Mouse (Mus musculus) R1 (cell line): ENCODE measurements around the gene Pik3ip1.

ENCODE experiments used
- DNase-seq: peaks from one replicate; pipeline ENCODE4 v3.0.0-alpha.2; 2018; ENCODE audit warnings: low read depth, low spot score

Pik3ip1 gene

DNA sequence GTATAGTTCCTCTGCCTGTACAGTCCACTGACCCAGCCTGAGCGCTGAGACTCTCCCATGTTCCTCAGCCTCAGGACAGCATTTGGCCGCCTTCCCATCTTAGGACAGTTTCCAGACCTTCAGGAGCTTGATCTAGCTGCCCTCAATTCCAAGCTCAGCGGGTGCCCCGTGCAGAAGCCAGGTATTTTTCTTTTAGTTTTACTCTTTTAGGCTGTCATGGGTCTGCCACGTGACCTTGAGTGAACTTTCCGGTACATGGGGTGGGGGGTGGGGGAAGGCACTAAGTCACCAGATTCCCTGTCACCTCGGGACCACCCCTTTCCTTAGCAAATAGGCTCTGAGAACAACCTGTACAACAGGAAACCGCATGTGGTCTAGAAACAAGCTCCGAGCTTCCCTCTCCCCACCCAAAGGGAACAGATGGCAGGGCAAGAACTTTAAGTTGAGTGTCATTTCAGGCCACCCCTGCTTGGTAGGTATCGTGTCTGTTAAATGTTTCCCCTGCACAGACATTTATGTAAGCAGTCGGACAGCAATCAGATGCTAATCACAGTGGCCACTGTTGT, 5.5 kb downstream of the Pik3ip1 start:
- DNase-seq: peak; percentile 61

DNA sequence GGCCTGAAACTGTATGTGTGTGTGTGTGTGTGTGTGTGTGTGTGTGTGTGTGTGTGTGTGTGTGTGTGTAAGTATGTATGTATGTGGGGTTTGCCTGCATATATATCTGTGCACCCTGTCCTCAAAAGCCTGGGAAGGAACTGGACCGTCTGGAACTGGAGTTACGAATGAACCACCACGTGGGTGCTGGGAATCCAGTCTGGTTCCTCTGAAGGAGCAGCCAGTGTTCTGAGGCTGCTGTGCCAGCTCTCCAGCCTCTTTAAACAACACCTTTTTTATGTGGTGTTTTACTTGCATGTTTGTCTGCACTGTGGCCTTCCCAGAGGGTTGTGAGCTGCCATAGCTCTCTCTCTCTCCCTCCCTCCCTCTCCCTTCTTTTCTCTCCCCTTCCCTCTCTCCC, 6.4 kb downstream of the Pik3ip1 start:
- no peak for DNase-seq

DNA sequence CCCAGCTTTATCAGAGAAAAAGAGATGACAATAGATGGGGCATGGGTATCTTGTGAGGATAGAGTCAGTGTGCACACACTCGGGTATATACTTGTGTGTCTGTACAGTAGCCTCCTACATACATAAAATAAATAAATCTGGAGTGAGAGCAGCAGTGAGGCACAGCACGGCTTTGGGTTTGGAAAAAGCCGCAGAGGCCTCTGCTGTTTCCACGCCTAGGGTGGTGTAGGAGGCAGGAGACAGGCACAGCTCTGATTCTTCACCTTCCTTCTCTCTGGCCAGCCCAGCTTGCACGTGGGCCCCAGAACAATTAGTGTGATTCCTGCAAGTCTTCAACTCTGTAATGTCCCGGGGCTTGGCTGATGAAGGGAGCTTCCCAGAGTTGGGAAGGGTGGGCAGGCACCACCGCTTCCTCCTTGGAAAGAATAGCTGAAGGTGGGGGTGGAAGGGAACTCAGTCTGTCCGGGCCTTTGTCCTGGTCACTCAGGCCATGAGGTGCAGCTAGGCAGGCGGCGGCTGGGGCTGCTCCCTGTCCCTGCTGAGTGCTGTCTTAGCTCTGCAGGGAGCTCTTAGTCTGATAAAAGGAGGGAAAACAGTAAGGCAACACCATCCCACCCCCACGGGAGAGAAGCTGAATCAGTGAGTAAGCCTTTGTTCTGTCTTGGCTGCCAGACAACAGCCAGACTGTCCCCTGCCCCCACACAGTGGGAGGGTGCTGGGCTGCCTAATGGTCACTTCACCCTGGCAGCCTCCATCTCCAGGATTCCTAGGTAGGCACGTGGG, 7.2 kb downstream of the Pik3ip1 start:
- peak; percentile 78 for DNase-seq

DNA sequence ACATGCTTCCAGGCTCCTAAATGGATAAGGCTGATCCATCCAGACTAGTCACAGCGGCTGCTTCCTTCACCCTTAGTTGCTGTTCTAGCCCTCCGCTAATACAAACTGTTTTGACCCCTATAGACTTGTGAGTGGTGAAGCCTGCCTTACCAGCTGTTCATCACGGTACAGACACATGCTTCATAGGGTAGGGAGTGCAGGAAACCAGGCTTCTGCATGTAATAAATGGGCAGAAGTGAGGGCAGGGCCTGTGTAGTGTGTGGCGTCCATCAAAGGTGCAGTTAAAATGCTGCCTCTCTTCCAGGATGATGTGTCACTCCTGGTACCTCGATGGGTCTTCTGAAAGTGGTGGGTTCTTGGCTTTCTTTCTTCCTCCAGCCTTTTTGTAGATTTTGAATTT, 7.8 kb downstream of the Pik3ip1 start:
- no peak for DNase-seq

GRCm38 (mm10) chr11:3341476-3341875, 11.3 kb downstream of the Pik3ip1 start:
- no peak for DNase-seq

- DNase-seq: no peak
Measured at GRCm38 (mm10) chr11:3344916-3345315, 14.7 kb downstream of the Pik3ip1 start.

- DNase-seq: no peak
Measured at GRCm38 (mm10) chr11:3346351-3346750, 16.1 kb downstream of the Pik3ip1 start.

GRCm38 (mm10) chr11:3347091-3347834, 17.1 kb downstream of the Pik3ip1 start:
- DNase-seq: peak; percentile 94

GRCm38 (mm10) chr11:3347835-3348195, 17.6 kb downstream of the Pik3ip1 start:
- peak; percentile 91 for DNase-seq

DNA sequence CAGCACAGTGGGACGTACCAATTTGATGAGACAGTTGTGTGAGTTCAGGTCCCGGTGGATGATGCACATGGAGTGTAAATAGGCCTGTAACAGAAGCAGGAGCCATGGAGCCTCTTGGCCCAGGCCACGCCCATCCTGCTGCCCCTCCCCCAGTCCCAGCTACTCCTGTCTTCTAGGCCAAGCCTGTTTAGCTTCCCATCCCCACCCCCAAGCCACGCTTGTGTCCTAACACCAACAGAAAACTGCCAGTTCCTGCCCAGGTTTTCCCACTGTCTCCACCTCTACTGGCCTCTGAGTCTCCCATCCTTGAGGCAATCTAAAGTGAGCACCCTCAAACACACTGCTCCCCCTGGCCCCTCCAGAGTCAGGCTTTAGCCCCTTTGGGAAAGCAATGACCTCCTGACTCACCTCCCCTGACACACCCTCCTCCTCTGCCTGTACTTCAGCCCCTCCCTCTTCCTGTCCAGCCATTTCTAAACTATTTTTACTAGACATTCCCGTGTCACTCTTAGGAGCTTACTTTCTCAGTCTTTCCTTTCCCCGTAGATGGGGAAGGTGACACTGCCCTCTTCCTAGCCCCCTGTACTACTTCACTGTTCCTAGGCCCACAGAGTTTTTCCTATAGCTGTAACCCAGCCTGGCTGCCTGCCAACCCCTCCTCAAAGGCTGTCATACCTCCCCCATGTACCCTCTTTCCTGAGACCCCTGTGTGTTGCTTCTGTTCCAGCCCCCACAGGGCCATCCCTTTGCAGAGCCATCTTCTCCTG, 18.6 kb downstream of the Pik3ip1 start:
- DNase-seq: peak; percentile 97

- DNase-seq: peak; percentile 54
Measured at GRCm38 (mm10) chr11:3349343-3349695, 19.1 kb downstream of the Pik3ip1 start.

GRCm38 (mm10) chr11:3352131-3352530, 21.9 kb downstream of the Pik3ip1 start:
- DNase-seq: no peak

DNA sequence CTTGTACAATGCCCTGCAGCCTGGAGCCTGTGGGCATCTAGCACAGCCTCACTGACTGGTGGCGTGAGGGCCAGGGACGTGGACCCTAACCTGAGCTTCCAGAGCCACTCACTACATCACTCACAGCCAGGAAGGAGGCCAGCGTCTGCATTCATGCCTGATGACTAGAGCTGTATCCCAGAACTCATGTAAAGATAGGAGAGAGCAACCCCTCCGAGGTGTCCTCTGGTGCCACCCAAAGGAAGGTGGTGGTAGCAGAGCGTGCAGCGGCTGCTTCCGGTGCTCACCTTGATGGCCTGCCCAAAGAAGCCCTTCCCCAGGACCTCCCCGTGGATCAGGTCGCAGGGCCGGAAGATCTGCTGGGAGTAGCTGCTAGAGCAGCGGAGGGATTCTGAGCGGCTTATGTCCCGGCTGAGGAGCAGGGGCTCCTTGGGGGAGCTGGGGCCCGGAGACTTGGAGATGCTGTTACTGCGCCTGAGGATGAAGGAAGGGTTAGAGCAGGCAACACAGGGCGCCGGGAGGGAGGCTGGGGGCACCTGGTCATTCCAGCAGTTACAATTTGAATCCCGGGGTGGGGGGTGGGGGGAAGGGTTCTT, 22.9 kb downstream of the Pik3ip1 start:
- DNase-seq: peak; percentile 81

DNA sequence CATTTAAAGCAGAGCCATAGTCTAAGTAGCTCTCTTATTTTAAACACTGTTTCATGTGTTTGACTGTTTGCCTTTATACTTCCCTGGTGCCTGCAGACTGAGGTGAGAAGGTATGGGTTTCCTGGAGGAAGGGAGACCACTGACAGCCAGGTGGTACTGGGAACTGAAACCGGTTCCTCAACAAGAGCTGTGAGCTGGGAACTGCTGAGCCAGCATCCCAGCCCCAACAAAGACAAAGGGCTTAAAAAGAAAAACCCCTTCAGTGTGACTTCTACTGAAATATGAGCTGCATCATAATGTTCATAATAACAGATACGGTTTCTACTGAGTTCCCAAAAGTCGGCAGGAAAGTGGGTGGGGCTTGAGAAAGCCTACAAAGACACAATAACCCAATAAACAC, 32.7 kb downstream of the Pik3ip1 start:
- no peak for DNase-seq

- no peak for DNase-seq
Measured at GRCm38 (mm10) chr11:3366411-3366810, 36.2 kb downstream of the Pik3ip1 start.

DNA sequence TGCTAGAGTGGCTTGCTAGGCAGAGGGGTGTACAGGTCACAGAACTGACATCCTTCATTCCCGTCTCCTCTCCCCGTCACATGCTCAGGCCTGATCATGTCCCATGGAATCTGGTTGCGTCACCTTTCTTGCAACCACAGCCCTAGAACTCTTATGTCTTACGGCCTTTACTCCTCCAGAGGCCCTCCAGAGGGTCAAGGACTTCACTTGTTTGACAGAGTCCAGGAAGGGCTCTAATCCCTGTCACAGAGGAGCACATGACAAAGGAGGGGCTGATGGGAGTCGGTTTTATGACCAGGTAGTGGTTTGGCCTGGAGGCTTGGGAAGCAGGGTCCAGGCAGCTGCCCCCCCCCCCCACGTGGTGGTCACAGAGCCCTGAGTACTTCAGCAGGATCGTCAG, 38.8 kb downstream of the Pik3ip1 start:
- peak; percentile 38 for DNase-seq

- peak; percentile 60 for DNase-seq
Measured at GRCm38 (mm10) chr11:3369449-3369848, 39.2 kb downstream of the Pik3ip1 start.

DNA sequence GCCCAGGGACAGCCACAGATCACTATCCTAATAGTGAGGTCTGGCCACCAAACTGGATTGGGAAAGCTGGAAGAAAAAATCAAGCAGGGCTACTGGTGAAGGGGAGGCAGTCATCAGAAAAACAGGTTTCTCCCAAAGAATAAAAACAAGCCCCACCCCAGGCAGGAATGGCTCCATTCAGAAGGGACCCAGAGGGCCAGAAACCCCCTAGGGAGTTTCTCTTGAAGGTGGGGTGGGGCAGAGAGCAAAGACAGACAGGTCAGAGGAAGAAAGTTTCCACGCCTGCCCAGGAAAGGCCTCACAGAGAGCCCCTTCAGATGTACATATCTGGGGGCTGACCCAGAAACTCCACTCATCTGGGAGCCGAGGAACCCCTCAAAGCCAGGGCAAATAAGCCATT, 40.0 kb downstream of the Pik3ip1 start:
- DNase-seq: peak; percentile 87

- DNase-seq: peak; percentile 96
Measured at GRCm38 (mm10) chr11:3370928-3371598, 40.9 kb downstream of the Pik3ip1 start.

DNA sequence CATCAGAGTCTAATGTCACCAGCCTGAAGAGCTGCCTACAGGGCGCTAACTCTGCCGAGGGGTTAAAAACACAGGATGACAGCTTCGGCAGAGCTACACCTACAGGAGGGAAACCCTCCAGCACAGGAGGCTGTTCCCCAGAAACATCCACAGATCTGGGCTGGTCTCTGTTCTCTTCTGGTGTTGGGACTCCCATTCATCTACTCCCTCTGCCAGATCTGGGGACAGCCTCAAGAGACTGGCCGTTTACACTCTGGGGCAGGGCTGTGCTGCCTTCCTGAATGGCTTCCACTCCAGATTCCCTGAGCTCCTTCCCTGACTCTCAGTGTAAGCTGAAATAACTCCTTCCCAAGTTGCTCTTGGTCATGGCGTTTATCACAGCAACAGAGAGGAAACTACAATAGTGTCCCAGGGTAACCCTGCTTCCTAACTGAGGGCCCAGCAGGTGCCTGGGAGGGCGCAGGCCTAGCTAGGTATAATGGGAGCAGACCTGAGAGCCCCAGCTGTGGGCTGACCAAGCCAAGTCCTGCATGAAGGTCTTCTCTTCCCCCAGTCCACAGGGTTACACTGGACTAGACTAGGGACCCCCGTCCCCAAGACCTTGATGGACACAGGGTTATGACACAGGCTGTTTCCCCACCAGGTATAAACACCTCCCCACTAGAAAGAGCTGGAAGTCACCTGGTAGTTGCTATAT, 41.5 kb downstream of the Pik3ip1 start:
- DNase-seq: no peak
